Mouse (Mus musculus): ENCODE data around the gene Dffa. TPM values are rescaled to one million over a fixed set of nuclear protein-coding genes. Genes with fewer than 3 reads are reported as not detected.

Dffa gene
- polyA plus RNA-seq (2017; shearing (Covaris generic)), result 38.1 TPM

GRCm38 (mm10) chr4:149103875-149104561, at the start of gene Dffa:
TSS of gene Dffa (plus strand) at chr4:149104146.

GRCm38 (mm10) chr4:149099369-149100017, 4.5 kb upstream of the Dffa start, which contains the start of gene Pex14:
TSS of gene Pex14 (minus strand) at chr4:149099876.

GRCm38 (mm10) chr4:149126663-149127062, 22.7 kb downstream of the Dffa start, which contains the start of gene Cort:
TSS of gene Cort (minus strand) at chr4:149126763.

GRCm38 (mm10) chr4:149136982-149137770, 33.2 kb downstream of the Dffa start, which contains the start of gene Cenps:
TSS of gene Cenps (minus strand) at chr4:149137629.

GRCm38 (mm10) chr4:149166215-149166946, 62.4 kb downstream of the Dffa start, which contains the start of gene Pgd:
TSS of gene Pgd (minus strand) at chr4:149166771.

Other genes starting within 250 kb of the Dffa start
- gene Pex14, start 4.3 kb upstream of the Dffa start, polyA plus RNA-seq (2017; shearing (Covaris generic)), result 41.8 TPM
- not detected for gene Cort, start 22.6 kb downstream of the Dffa start, polyA plus RNA-seq (2017; shearing (Covaris generic))
- 5.5 TPM for gene Cenps, start 33.5 kb downstream of the Dffa start, polyA plus RNA-seq (2017; shearing (Covaris generic))
- gene Pgd, start 62.6 kb downstream of the Dffa start, polyA plus RNA-seq (2017; shearing (Covaris generic)), result 82.2 TPM
- gene Kif1b, start 203.5 kb downstream of the Dffa start, polyA plus RNA-seq (2017; shearing (Covaris generic)), result 10.1 TPM